Mouse (Mus musculus): ENCODE measurements around the gene Cxcr5. TPM values are rescaled to one million over a fixed set of nuclear protein-coding genes. Genes with fewer than 3 reads are reported as not detected.
A peak's percentile ranks its signal among the peaks of the same experiment; 100 is the strongest.
"Not testable (repeated sequence)": the region's sequence is repeated elsewhere in the genome, so short reads cannot be mapped to it uniquely, and the experiment has no call there.

The Cxcr5 gene
- total RNA-seq, 4 experiments from 2014 or later: not detected

GRCm38 (mm10) chr9:44587262-44588160, 25.8 kb upstream of the Cxcr5 start:
- no peak for DNase-seq (ENCODE audit: low spot score in 2 of 2)

GRCm38 (mm10) chr9:44586640-44587261, 25.1 kb upstream of the Cxcr5 start:
- no peak for DNase-seq (ENCODE audit: low spot score in 2 of 2)

- DNase-seq (ENCODE audit: low spot score in 2 of 2): no peak
These were observed 20.7 kb upstream of the Cxcr5 start for GRCm38 (mm10) chr9:44582390-44582789.

DNA sequence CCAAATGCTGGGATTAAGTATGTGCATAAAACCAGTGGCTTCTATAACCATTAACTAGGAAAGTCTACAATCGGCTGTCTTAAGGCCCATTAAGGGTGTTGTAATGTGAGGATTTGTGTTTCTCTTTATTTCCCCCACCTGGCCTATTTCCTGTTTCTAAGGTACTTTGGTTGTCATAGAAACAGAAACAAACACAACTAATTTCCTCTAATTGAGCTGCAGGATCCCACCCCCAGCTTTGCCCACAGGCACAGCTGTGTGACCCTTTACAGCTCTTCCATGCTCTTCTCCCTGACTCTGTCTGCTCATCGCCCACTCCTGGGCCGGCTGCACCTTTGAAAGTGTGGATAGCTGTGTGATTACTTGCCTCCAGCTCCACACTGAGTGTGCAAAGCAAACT, 19.7 kb upstream of the Cxcr5 start:
- DNase-seq (ENCODE audit: low spot score in 2 of 2): no peak

GRCm38 (mm10) chr9:44580085-44580484, 18.4 kb upstream of the Cxcr5 start:
- no peak for DNase-seq (ENCODE audit: low spot score in 2 of 2)

DNA sequence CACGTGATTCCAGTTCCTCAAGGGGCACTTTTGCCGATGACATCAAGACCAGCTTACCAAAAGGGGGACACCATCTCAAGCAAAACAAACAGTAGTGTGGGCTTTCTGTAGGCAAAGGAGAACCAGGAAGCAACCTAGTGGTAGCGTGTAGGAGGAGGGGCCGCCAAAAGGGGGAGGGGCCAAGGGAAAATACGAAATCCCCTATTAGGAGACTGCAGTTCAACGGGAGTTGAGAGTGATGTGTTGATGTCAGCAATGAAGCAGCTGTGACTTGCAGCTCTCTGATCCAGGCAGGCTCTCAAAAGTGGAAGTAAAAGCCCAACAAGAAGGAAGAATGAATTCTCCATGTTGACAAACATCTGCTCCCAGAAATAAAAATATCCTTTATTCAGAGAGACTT, 17.7 kb upstream of the Cxcr5 start:
- no peak for DNase-seq (ENCODE audit: low spot score in 2 of 2)

DNA sequence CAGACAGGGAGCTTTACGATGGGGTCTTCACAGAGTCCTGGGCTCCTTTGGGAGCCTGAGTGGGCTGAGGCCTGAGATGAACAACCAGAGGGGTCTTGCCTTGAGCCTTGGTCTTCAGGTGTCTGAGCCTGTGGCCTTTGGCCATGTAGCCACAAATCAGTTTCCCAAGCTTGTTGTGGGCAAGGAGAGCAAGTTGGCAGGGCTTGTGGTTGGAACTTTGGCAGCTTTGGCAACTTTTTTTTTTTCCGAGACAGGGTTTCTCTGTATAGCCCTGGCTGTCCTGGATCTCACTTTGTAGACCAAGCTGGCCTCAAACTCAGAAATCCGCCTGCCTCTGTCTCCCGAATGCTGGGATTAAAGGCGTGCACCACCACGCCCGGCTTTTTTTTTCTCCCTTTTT, 14.4 kb upstream of the Cxcr5 start:
- not testable (repeated sequence) for DNase-seq (ENCODE audit: low spot score in 2 of 2)

GRCm38 (mm10) chr9:44575095-44575494, 13.4 kb upstream of the Cxcr5 start:
- no peak for DNase-seq (ENCODE audit: low spot score in 2 of 2)

- no peak for DNase-seq (ENCODE audit: low spot score in 2 of 2)
These were observed 11.6 kb upstream of the Cxcr5 start for GRCm38 (mm10) chr9:44573306-44573705.

- DNase-seq (ENCODE audit: low spot score in 2 of 2): no peak
These were observed 9.3 kb upstream of the Cxcr5 start for GRCm38 (mm10) chr9:44570939-44571382.

GRCm38 (mm10) chr9:44568083-44568455, 6.4 kb upstream of the Cxcr5 start:
- DNase-seq (ENCODE audit: low spot score in 2 of 2): no peak

GRCm38 (mm10) chr9:44567338-44568082, 5.8 kb upstream of the Cxcr5 start:
- DNase-seq (ENCODE audit: low spot score in 2 of 2): peak; percentile 20 to 63

DNA sequence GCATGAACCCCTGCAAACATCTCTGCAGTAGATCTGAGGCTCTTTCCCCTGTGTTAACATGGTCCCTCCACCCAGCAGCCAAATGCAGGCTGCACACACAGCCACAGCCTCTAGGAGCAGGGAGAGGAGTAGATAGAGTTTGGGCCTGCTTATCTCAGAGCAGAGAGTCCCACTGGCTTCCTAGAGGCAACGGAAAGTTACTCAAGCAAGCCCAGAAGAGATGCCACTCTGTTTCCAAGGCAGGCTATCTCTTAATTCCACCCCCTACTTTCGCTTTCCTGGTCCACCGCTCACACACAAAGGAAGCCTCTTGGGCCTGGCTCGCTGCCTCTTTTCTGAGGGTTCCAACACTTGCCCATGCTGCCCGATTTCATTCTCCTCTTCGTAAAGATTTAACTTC, 3.7 kb upstream of the Cxcr5 start:
- DNase-seq (ENCODE audit: low spot score in 2 of 2): no peak

GRCm38 (mm10) chr9:44562936-44563335, 1.3 kb upstream of the Cxcr5 start:
- no peak for DNase-seq (ENCODE audit: low spot score in 2 of 2)

GRCm38 (mm10) chr9:44552161-44552560, 9.5 kb downstream of the Cxcr5 start:
- DNase-seq (ENCODE audit: low spot score in 2 of 2): no peak

GRCm38 (mm10) chr9:44551138-44551537, 10.5 kb downstream of the Cxcr5 start:
- no peak for DNase-seq (ENCODE audit: low spot score in 2 of 2)

- no peak for DNase-seq (ENCODE audit: low spot score in 2 of 2)
These were observed 13.1 kb downstream of the Cxcr5 start for GRCm38 (mm10) chr9:44548412-44549152.

DNA sequence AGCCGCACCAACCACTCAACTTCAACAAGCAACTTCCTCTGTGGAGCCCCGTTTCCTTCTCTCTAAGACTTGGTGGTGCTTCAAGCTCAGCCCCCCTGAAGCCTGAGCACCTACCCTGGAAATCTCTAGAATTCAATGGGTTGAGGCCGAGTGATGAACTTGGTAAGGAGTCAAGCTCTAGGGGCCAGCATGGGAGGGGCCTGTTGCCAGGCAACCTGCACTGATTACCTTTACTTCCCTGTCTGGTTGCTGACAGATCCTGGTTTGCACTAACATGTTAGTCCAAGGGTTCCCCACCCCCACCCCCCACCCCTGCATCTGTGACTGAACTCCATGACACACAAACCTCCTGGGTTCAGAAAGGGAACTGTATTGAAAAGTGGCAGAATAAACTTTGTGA, 16.7 kb downstream of the Cxcr5 start:
- DNase-seq (ENCODE audit: low spot score in 2 of 2): no peak

GRCm38 (mm10) chr9:44542364-44542763, 19.3 kb downstream of the Cxcr5 start:
- no peak for DNase-seq (ENCODE audit: low spot score in 2 of 2)

GRCm38 (mm10) chr9:44540676-44541075, 21.0 kb downstream of the Cxcr5 start:
- no peak for DNase-seq (ENCODE audit: low spot score in 2 of 2)

DNA sequence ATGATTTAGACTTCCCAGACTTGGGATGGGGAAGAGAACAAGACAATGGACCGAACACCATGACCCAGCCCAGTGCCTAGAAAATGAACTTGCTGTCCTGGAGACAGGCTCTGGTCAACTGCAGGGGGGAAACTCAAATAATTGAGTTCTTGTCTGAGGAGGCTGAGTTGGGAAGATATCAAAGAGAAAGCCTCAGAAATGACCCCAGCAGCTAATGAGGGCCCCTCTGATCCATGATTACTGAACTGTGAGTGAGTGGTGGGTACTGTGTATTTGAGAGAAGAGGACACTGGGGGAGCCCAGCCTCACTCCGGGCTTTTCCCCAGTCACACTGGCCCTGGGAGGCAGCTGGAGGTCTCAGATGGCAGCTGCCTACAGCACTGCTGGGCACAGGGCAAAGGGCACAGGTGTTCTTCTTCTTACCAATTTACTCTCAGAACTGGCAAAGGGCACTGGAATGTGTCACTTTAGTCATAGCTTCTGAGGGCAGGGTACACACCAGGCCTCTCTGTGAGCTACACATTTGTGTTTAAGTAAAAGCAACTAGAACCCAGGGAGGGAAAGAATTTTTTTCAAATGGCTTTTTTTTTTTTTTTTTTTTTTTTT, 21.8 kb downstream of the Cxcr5 start:
- no peak for DNase-seq (ENCODE audit: low spot score in 2 of 2)
